Mouse (Mus musculus) adrenal gland, postnatal 36 days (tissue): ENCODE measurements around the gene Spdef. TPM values are rescaled to one million over a fixed set of nuclear protein-coding genes. Genes with fewer than 3 reads are reported as not detected.

Experiments used
- DNase-seq, 2 experiments: peaks; one replicate each; pipeline ENCODE4 v3.0.0; 2021; ENCODE audit warnings: mixed read lengths in 1 of 2
- long read RNA-seq, 2 experiments: library from polyadenylated mRNA; stranded (forward); transcript quantifications; one replicate each; pipeline ENCODE4 v2.0.0; 2021; ENCODE audit warnings: borderline sequencing depth in 2 of 2
- total RNA-seq, 2 experiments: library from RNA; stranded (reverse); gene quantifications; 2 replicates each; pipeline ENCODE4 v1.2.3; 2021

Spdef gene
- total RNA-seq, result under 1 TPM in 1 of 2 experiments, not detected in 1; 0.16 TPM
- long read RNA-seq, experiment 1, result 0 reads
- long read RNA-seq, experiment 2, result 0 reads

- DNase-seq, result no peak
These were observed at the start of gene Spdef for GRCm38 (mm10) chr17:27728770-27729169. Gene Spdef, minus strand, starts transcription at chr17:27728955.

GRCm38 (mm10) chr17:27777823-27778222 is 49.1 kb upstream of the Spdef start:
- no peak for DNase-seq

GRCm38 (mm10) chr17:27774198-27774597 is 45.4 kb upstream of the Spdef start:
- no peak for DNase-seq

- DNase-seq, result no peak
These were observed 42.9 kb upstream of the Spdef start for GRCm38 (mm10) chr17:27771616-27772015.

GRCm38 (mm10) chr17:27768817-27769542 is 40.2 kb upstream of the Spdef start:
- peak; percentile 80 to 82 for DNase-seq

GRCm38 (mm10) chr17:27767543-27767942 is 38.8 kb upstream of the Spdef start:
- DNase-seq, result peak; percentile 27 to 41

GRCm38 (mm10) chr17:27767120-27767519 is 38.4 kb upstream of the Spdef start:
- DNase-seq, result no peak

GRCm38 (mm10) chr17:27765066-27765465 is 36.3 kb upstream of the Spdef start:
- no peak for DNase-seq

- DNase-seq, result no peak
These were observed 35.7 kb upstream of the Spdef start for GRCm38 (mm10) chr17:27764453-27764852.

- DNase-seq, result no peak
These were observed 34.1 kb upstream of the Spdef start for GRCm38 (mm10) chr17:27762884-27763283.

GRCm38 (mm10) chr17:27761639-27762336 is 33.0 kb upstream of the Spdef start:
- DNase-seq, result peak; percentile 62 to 64

- DNase-seq, result no peak
These were observed 31.4 kb upstream of the Spdef start for GRCm38 (mm10) chr17:27760169-27760568.

- no peak for DNase-seq
These were observed 22.8 kb upstream of the Spdef start for GRCm38 (mm10) chr17:27751314-27752202.

- DNase-seq, result no peak
These were observed 21.7 kb upstream of the Spdef start for GRCm38 (mm10) chr17:27750451-27750942.

GRCm38 (mm10) chr17:27748123-27748522 is 19.4 kb upstream of the Spdef start:
- DNase-seq, result no peak

GRCm38 (mm10) chr17:27746446-27746845 is 17.7 kb upstream of the Spdef start:
- no peak for DNase-seq

GRCm38 (mm10) chr17:27740961-27741360 is 12.2 kb upstream of the Spdef start:
- DNase-seq, result peak in 1 of 2 experiments; percentile 31

GRCm38 (mm10) chr17:27734344-27735073 is 5.8 kb upstream of the Spdef start:
- DNase-seq, result no peak

- DNase-seq, result no peak
These were observed 3.9 kb upstream of the Spdef start for GRCm38 (mm10) chr17:27732694-27733093.

- no peak for DNase-seq
These were observed 3.4 kb upstream of the Spdef start for GRCm38 (mm10) chr17:27732152-27732551.

GRCm38 (mm10) chr17:27726527-27726926 is 2.2 kb downstream of the Spdef start:
- no peak for DNase-seq
